Mouse (Mus musculus) ES-E14 (cell line): Measurements from ENCODE around the gene Crebrf. TPM values are rescaled to one million over a fixed set of nuclear protein-coding genes. Genes with fewer than 3 reads are reported as not detected.
A peak's percentile ranks its signal among the peaks of the same experiment; 100 is the strongest.

Experiments
- DNase-seq: peaks from one replicate; pipeline ENCODE4 v3.0.0-alpha.2; 2013; ENCODE audit warnings: low read depth, low spot score
- H3K27ac ChIP-seq: 2 replicates; pipeline ENCODE4 v1.5.1; 2012; ENCODE audit warnings: low read depth, mild to moderate bottlenecking, low read length, moderate library complexity, mixed read lengths; ENCODE audit not compliant: poor library complexity, insufficient read depth, severe bottlenecking
- H3K36me3 ChIP-seq: 2 replicates; pipeline ENCODE4 v1.6.1; 2012; ENCODE audit warnings: mild to moderate bottlenecking, low read length, moderate library complexity, mixed read lengths; ENCODE audit not compliant: control insufficient read depth, poor library complexity, insufficient read depth, severe bottlenecking
- H3K4me1 ChIP-seq, 2 experiments: fragments of 150-350 bp in 1 of 2; sonication (generic) in 1 of 2; 2 replicates each; pipeline ENCODE4 v1.6.1; 2012; ENCODE audit warnings: low read length in 2 of 2, mild to moderate bottlenecking in 1 of 2, mixed read lengths in 1 of 2; ENCODE audit not compliant: control insufficient read depth in 2 of 2, insufficient read depth in 2 of 2, poor library complexity in 1 of 2
- H3K4me3 ChIP-seq, 2 experiments: fragments of 150-350 bp in 1 of 2; sonication (generic) in 1 of 2; 2 replicates each; pipeline ENCODE4 v1.5.1; 2012; ENCODE audit warnings: low read length in 2 of 2, low read depth in 1 of 2, mild to moderate bottlenecking in 1 of 2, mixed read lengths in 1 of 2; ENCODE audit not compliant: insufficient read depth in 1 of 2, poor library complexity in 1 of 2, severe bottlenecking in 1 of 2
- H3K9ac ChIP-seq: 2 replicates; pipeline ENCODE4 v1.6.1; 2012; ENCODE audit warnings: low read depth, mild to moderate bottlenecking, low read length, mixed read lengths; ENCODE audit not compliant: poor library complexity, insufficient read depth, severe bottlenecking
- H3K9me3 ChIP-seq: fragments of 150-350 bp; sonication (generic); 2 replicates; pipeline ENCODE4 v1.6.1; 2012; ENCODE audit warnings: low read depth, mild to moderate bottlenecking, low read length; ENCODE audit not compliant: control insufficient read depth, insufficient read depth
- CHD2 ChIP-seq: IDR thresholded peaks from 2 replicates; pipeline ENCODE4 v1.6.1; 2014; ENCODE audit warnings: mild to moderate bottlenecking, low read depth, low read length, inconsistent platforms
- HCFC1 ChIP-seq: IDR thresholded peaks from 2 replicates; pipeline ENCODE4 v1.6.1; 2012; ENCODE audit warnings: low read length, inconsistent platforms, borderline replicate concordance; ENCODE audit not compliant: insufficient read depth
- MAFK ChIP-seq: IDR thresholded peaks from 2 replicates; pipeline ENCODE4 v1.6.1; 2014; ENCODE audit warnings: mild to moderate bottlenecking, low read depth, low read length, inconsistent platforms; ENCODE audit not compliant: insufficient read depth
- ZC3H11A ChIP-seq: IDR thresholded peaks from 2 replicates; pipeline ENCODE4 v1.6.1; 2012; ENCODE audit warnings: low read depth, mild to moderate bottlenecking, inconsistent platforms, low read length, borderline replicate concordance
- ZNF384 ChIP-seq: IDR thresholded peaks from 2 replicates; pipeline ENCODE4 v1.6.1; 2012; ENCODE audit warnings: low read depth, low read length, inconsistent platforms
- in situ Hi-C, 2 experiments: fragments of 600-800 bp; cut with MboI; formaldehyde crosslinking; loops; one replicate each; pipeline ENCODE4 v1.15.1; 2025; ENCODE audit warnings: low sequenced_read_pairs in 2 of 2, inconsistent platforms in 1 of 2; ENCODE audit not compliant: unreplicated experiment in 2 of 2
- total RNA-seq: library from RNA; depleted of rRNA; stranded (reverse); fragments of 300-350 nt; gene quantifications from 2 replicates; pipeline ENCODE4 v1.2.3, GENCODE M21; 2012

Gene Crebrf
- total RNA-seq, 1 experiment, result 16.6 TPM

GRCm38 (mm10) chr17:26693424-26693823 is 22.0 kb upstream of the Crebrf start:
- in situ Hi-C loops, result loop anchor here in 1 of 2 experiments (25.0 kb wide), 1 partner anchor 194 kb away; no protein-coding TSS in a partner anchor
- Histone ChIP-seq H3K36me3 (peaks cover 2% of the 10 kb centered on the region; the same call in 1 of the 2 replicates), H3K4me1 (peaks cover 0 to 2% of the 10 kb centered on the region in 2 experiments; a peak in 1 of 4 replicates), H3K9me3 (no peaks in the 10 kb centered on the region), H3K9ac (no peak overlapping the region), H3K4me3 (no peak overlapping the region), H3K27ac (no peak overlapping the region)
- no peak for DNase-seq
- no peak for TF ChIP-seq HCFC1
- no peak for TF ChIP-seq ZNF384
- TF ChIP-seq MAFK, result no peak
- no peak for TF ChIP-seq CHD2

GRCm38 (mm10) chr17:26694171-26694570 is 21.3 kb upstream of the Crebrf start:
- in situ Hi-C loops, result loop anchor here in 1 of 2 experiments (25.0 kb wide), 1 partner anchor 193 kb away; no protein-coding TSS in a partner anchor
- TF ChIP-seq CHD2, result no peak
- TF ChIP-seq MAFK, result no peak

GRCm38 (mm10) chr17:26695193-26695592 is 20.3 kb upstream of the Crebrf start:
- Histone ChIP-seq H3K27ac (no peak overlapping the region), H3K9me3 (no peaks in the 10 kb centered on the region), H3K4me1 (peaks cover 0 to 2% of the 10 kb centered on the region in 2 experiments; a peak in 1 of 4 replicates), H3K4me3 (no peak overlapping the region), H3K36me3 (peaks cover 11% of the 10 kb centered on the region; the same call in 1 of the 2 replicates), H3K9ac (no peak overlapping the region)
- in situ Hi-C loops, result loop anchor here in 1 of 2 experiments (25.0 kb wide), 1 partner anchor 192 kb away; no protein-coding TSS in a partner anchor
- TF ChIP-seq ZNF384 (no peak), ZC3H11A (no peak), HCFC1 (no peak), MAFK (no peak), CHD2 (no peak)
- no peak for DNase-seq

More at GRCm38 (mm10) chr17:26694171-26694570, 21.3 kb upstream of the Crebrf start:
- H3K9ac ChIP-seq, result no peak overlapping the region
- no peak overlapping the region for H3K27ac ChIP-seq
- peaks cover 5% of the 10 kb centered on the region; the same call in 1 of the 2 replicates for H3K36me3 ChIP-seq
- DNase-seq, result no peak
- peaks cover 0 to 2% of the 10 kb centered on the region in 2 experiments; a peak in 1 of 4 replicates for H3K4me1 ChIP-seq
- no peaks in the 10 kb centered on the region for H3K9me3 ChIP-seq
- no peak overlapping the region for H3K4me3 ChIP-seq

GRCm38 (mm10) chr17:26698846-26699245 is 16.6 kb upstream of the Crebrf start:
- H3K4me3 ChIP-seq, result no peak overlapping the region
- in situ Hi-C loops, result loop anchor here in 1 of 2 experiments (25.0 kb wide), 1 partner anchor 188 kb away; no protein-coding TSS in a partner anchor
- H3K27ac ChIP-seq, result no peak overlapping the region
- H3K36me3 ChIP-seq, result peaks cover 11% of the 10 kb centered on the region; the same call in 1 of the 2 replicates
- H3K4me1 ChIP-seq, result peaks cover 3 to 9% of the 10 kb centered on the region in 2 experiments; a peak in 3 of 4 replicates
- H3K9ac ChIP-seq, result no peak overlapping the region
- no peaks in the 10 kb centered on the region for H3K9me3 ChIP-seq
- TF ChIP-seq ZNF384, result no peak
- 0 out of 2 replicates have a peak, but pooled peaks have one; percentile 4 for TF ChIP-seq ZC3H11A
- TF ChIP-seq HCFC1, result no peak
- no peak for DNase-seq
